Mouse (Mus musculus): ENCODE measurements around the gene Gm5796. TPM values are rescaled to one million over a fixed set of nuclear protein-coding genes. Genes with fewer than 3 reads are reported as not detected.

Gene Gm5796
- polyA plus RNA-seq (2014; fragmentation: Illumina TruSeq; extraction: RNeasy Lipid Tissue Mini Kit (QIAGEN cat#74804); ENCODE audit: low read depth, low replicate concordance) = 2.7 TPM

DNA sequence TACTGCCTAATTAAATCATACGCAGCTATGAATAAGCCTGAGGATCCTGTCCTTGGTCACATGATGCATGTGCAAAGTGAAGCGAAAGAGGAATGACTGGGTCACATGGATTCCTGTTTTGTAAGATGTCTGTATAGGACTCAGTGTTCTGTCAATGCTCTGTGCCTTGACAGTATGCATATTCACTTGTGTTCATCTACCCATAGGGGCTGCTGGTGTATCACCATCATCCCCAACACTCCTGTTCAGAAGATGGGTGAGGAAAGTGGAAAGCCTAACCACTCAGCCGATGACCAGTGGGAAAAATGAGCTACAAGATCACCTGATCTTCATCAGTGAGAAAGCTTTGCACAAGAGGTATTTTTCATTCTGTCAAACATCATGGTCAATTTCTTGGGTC is at the start of gene Gm5796:
Gene Gm5796 (plus strand): TSS at position 301 of the 400 bp plus-strand sequence.

DNA sequence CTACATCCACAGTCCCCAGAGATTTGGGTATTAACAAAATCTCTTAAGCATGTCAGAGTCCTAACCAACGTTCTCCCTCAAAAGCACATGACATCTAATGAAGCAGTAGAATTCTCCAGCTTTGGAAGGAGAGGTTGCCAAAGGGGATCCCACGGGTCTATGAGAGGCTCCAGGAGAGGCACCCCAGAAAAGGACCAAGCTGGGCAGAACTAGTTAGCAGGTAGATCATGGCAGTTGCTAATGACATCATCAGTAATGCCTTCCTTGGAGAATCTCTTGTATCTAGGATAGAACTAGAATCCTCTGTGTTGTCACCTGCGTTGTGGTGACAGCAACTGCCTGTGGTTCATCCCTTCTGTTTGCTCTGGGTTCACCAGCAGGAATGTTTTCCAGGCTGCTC is 25.6 kb upstream of the Gm5796 start, which contains the start of gene Gm3099:
Gene Gm3099 (plus strand): TSS at position 301 of the 400 bp plus-strand sequence.

DNA sequence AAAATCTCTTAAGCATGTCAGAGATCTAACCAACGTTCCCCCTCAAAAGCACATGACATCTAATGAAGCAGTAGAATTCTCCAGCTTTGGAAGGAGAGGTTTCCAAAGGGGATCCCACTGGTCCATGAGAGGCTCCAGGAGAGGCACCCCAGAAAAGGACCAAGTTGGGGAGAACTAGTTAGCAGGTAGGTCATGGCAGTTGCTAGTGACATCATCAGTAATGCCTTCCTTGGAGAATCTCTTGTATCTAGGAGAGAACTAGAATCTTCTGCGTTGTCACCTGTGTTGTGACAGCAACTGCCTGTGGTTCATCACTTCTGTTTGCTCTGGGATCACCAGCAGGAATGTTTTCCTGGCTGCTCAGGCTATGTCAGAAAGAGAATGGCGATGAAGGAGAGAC is 60.1 kb downstream of the Gm5796 start, which contains the start of gene Gm3115:
Gene Gm3115 (plus strand): TSS at position 301 of the 400 bp plus-strand sequence.

Other genes starting within 250 kb of the Gm5796 start
- 4.3 TPM for gene Gm3002, start 213.9 kb upstream of the Gm5796 start, polyA plus RNA-seq (2014; fragmentation: Illumina TruSeq; extraction: RNeasy Lipid Tissue Mini Kit (QIAGEN cat#74804); ENCODE audit: low read depth, low replicate concordance)
- gene Gm3033, start 177.7 kb upstream of the Gm5796 start, polyA plus RNA-seq (2014; fragmentation: Illumina TruSeq; extraction: RNeasy Lipid Tissue Mini Kit (QIAGEN cat#74804); ENCODE audit: low read depth, low replicate concordance) = 0.18 TPM
- 54.9 TPM for gene Gm2916, start 139.8 kb upstream of the Gm5796 start, polyA plus RNA-seq (2014; fragmentation: Illumina TruSeq; extraction: RNeasy Lipid Tissue Mini Kit (QIAGEN cat#74804); ENCODE audit: low read depth, low replicate concordance)
- 88.6 TPM for gene Gm3029, start 92.2 kb upstream of the Gm5796 start, polyA plus RNA-seq (2014; fragmentation: Illumina TruSeq; extraction: RNeasy Lipid Tissue Mini Kit (QIAGEN cat#74804); ENCODE audit: low read depth, low replicate concordance)
- 7.0 TPM for gene Gm3095, start 60.4 kb upstream of the Gm5796 start, polyA plus RNA-seq (2014; fragmentation: Illumina TruSeq; extraction: RNeasy Lipid Tissue Mini Kit (QIAGEN cat#74804); ENCODE audit: low read depth, low replicate concordance)
- gene Gm3099, start 25.5 kb upstream of the Gm5796 start, polyA plus RNA-seq (2014; fragmentation: Illumina TruSeq; extraction: RNeasy Lipid Tissue Mini Kit (QIAGEN cat#74804); ENCODE audit: low read depth, low replicate concordance) = 4.0 TPM
- gene Gm3115, start 60.2 kb downstream of the Gm5796 start, polyA plus RNA-seq (2014; fragmentation: Illumina TruSeq; extraction: RNeasy Lipid Tissue Mini Kit (QIAGEN cat#74804); ENCODE audit: low read depth, low replicate concordance) = 4.7 TPM
- 6.8 TPM for gene Gm8108, start 86.6 kb downstream of the Gm5796 start, polyA plus RNA-seq (2014; fragmentation: Illumina TruSeq; extraction: RNeasy Lipid Tissue Mini Kit (QIAGEN cat#74804); ENCODE audit: low read depth, low replicate concordance)
- gene Gm3127, start 141.1 kb downstream of the Gm5796 start, polyA plus RNA-seq (2014; fragmentation: Illumina TruSeq; extraction: RNeasy Lipid Tissue Mini Kit (QIAGEN cat#74804); ENCODE audit: low read depth, low replicate concordance) = 8.5 TPM
- gene Gm2974, start 158.6 kb downstream of the Gm5796 start, polyA plus RNA-seq (2014; fragmentation: Illumina TruSeq; extraction: RNeasy Lipid Tissue Mini Kit (QIAGEN cat#74804); ENCODE audit: low read depth, low replicate concordance) = 4.1 TPM
- gene Gm3138, start 225.7 kb downstream of the Gm5796 start, polyA plus RNA-seq (2014; fragmentation: Illumina TruSeq; extraction: RNeasy Lipid Tissue Mini Kit (QIAGEN cat#74804); ENCODE audit: low read depth, low replicate concordance) = 3.0 TPM

All from testis, adult 10 weeks (tissue).